Mouse (Mus musculus) MEL (cell line): ENCODE results near the gene Kcng4. TPM values are rescaled to one million over a fixed set of nuclear protein-coding genes. Genes with fewer than 3 reads are reported as not detected.

Experiments used
- DNase-seq: peaks from one replicate; pipeline ENCODE4 v3.0.0; 2011; ENCODE audit warnings: low read depth, low spot score
- H3K27ac ChIP-seq: 2 replicates; pipeline ENCODE4 v1.5.1; 2012; ENCODE audit warnings: low read depth, mild to moderate bottlenecking, control low read depth, low read length, moderate library complexity; ENCODE audit not compliant: control insufficient read depth
- H3K27me3 ChIP-seq, 2 experiments: fragments of 150-350 bp in 1 of 2; sonication (generic) in 1 of 2; 2 replicates each; pipeline ENCODE4 v1.6.1; 2012; ENCODE audit warnings: low read length in 2 of 2, mild to moderate bottlenecking in 2 of 2, improper control_type of control experiment in 1 of 2, moderate library complexity in 1 of 2; ENCODE audit not compliant: insufficient read depth in 2 of 2, control insufficient read depth in 1 of 2
- H3K36me3 ChIP-seq, 2 experiments: 2 replicates each; pipeline ENCODE4 v1.6.1; 2012 to 2014; ENCODE audit warnings: low read length in 2 of 2, improper control_type of control experiment in 1 of 2, inconsistent platforms in 1 of 2, mild to moderate bottlenecking in 1 of 2; ENCODE audit not compliant: insufficient read depth in 2 of 2, control insufficient read depth in 1 of 2
- H3K4me1 ChIP-seq, 2 experiments: fragments of 150-350 bp in 1 of 2; sonication (generic) in 1 of 2; 2 replicates each; pipeline ENCODE4 v1.6.1; 2012; ENCODE audit warnings: low read length in 2 of 2, improper control_type of control experiment in 1 of 2, mild to moderate bottlenecking in 1 of 2; ENCODE audit not compliant: insufficient read depth in 2 of 2, control insufficient read depth in 1 of 2
- H3K4me3 ChIP-seq, 2 experiments: fragments of 150-350 bp in 1 of 2; sonication (generic) in 1 of 2; 2 replicates each; pipeline ENCODE4 v1.5.1; 2012; ENCODE audit warnings: low read depth in 2 of 2, low read length in 2 of 2, mild to moderate bottlenecking in 2 of 2, moderate library complexity in 2 of 2, control low read depth in 1 of 2, improper control_type of control experiment in 1 of 2; ENCODE audit not compliant: control insufficient read depth in 1 of 2, insufficient read depth in 1 of 2
- H3K79me2 ChIP-seq: 2 replicates; pipeline ENCODE4 v1.6.1; 2012; ENCODE audit warnings: mild to moderate bottlenecking, low read length, moderate library complexity; ENCODE audit not compliant: control insufficient read depth, poor library complexity, insufficient read depth
- H3K9ac ChIP-seq: 2 replicates; pipeline ENCODE4 v1.6.1; 2012; ENCODE audit warnings: low read depth, mild to moderate bottlenecking, control low read depth, low read length, moderate library complexity; ENCODE audit not compliant: control insufficient read depth, poor library complexity, severe bottlenecking
- H3K9me3 ChIP-seq: fragments of 150-350 bp; sonication (generic); replicated peaks from 2 replicates; pipeline ENCODE4 v1.6.1; 2012; ENCODE audit warnings: mild to moderate bottlenecking, low read length, improper control_type of control experiment, moderate library complexity; ENCODE audit not compliant: insufficient read depth
- CHD1 ChIP-seq: IDR thresholded peaks from 2 replicates; pipeline ENCODE4 v1.6.1; 2012; ENCODE audit warnings: low read depth, mild to moderate bottlenecking, inconsistent platforms, low read length, improper control_type of control experiment
- CHD2 ChIP-seq: IDR thresholded peaks from 2 replicates; pipeline ENCODE4 v1.6.1; 2011; ENCODE audit warnings: low read length, improper control_type of control experiment
- CTCF ChIP-seq, 3 experiments: IDR thresholded peaks in 2 of 3; conservative IDR thresholded peaks in 1 of 3; 2 replicates each; pipeline ENCODE4 v1.5.1; 2011 to 2012; ENCODE audit warnings: low read length in 3 of 3, low read depth in 2 of 3, mild to moderate bottlenecking in 2 of 3, improper control_type of control experiment in 1 of 3, inconsistent platforms in 1 of 3, mixed read lengths in 1 of 3, moderate library complexity in 1 of 3; ENCODE audit not compliant: control insufficient read depth in 1 of 3, insufficient read depth in 1 of 3, poor library complexity in 1 of 3, severe bottlenecking in 1 of 3
- E2F4 ChIP-seq: IDR thresholded peaks from 2 replicates; pipeline ENCODE4 v1.6.1; 2011; ENCODE audit warnings: low read depth, low read length, improper control_type of control experiment, borderline replicate concordance
- ELF1 ChIP-seq: IDR thresholded peaks from 2 replicates; pipeline ENCODE4 v1.6.1; 2014; ENCODE audit warnings: low read depth, mild to moderate bottlenecking, inconsistent platforms, low read length, improper control_type of control experiment, moderate library complexity
- EP300 ChIP-seq, 2 experiments: IDR thresholded peaks; 2 replicates each; pipeline ENCODE4 v1.6.1; 2011; ENCODE audit warnings: improper control_type of control experiment in 2 of 2, low read length in 2 of 2, low read depth in 1 of 2, mild to moderate bottlenecking in 1 of 2
- ETS1 ChIP-seq: IDR thresholded peaks from 2 replicates; pipeline ENCODE4 v1.6.1; 2012; ENCODE audit warnings: low read depth, mild to moderate bottlenecking, inconsistent platforms, low read length, improper control_type of control experiment, moderate library complexity
- MAFK ChIP-seq: IDR thresholded peaks from 2 replicates; pipeline ENCODE4 v1.6.1; 2011; ENCODE audit warnings: low read depth, mild to moderate bottlenecking, low read length, improper control_type of control experiment, borderline replicate concordance
- MAZ ChIP-seq: IDR thresholded peaks from 2 replicates; pipeline ENCODE4 v1.6.1; 2012; ENCODE audit warnings: low read depth, mild to moderate bottlenecking, inconsistent platforms, low read length, improper control_type of control experiment
- MEF2A ChIP-seq: IDR thresholded peaks from 2 replicates; pipeline ENCODE4 v1.6.1; 2014; ENCODE audit warnings: low read depth, mild to moderate bottlenecking, inconsistent platforms, low read length, improper control_type of control experiment; ENCODE audit not compliant: poor library complexity, insufficient replicate concordance, severe bottlenecking; ENCODE audit errors: extremely low read depth
- MYC ChIP-seq: IDR thresholded peaks from 2 replicates; pipeline ENCODE4 v1.6.1; 2011; ENCODE audit warnings: low read depth, mild to moderate bottlenecking, low read length, improper control_type of control experiment, moderate library complexity
- NELFE ChIP-seq: IDR thresholded peaks from 2 replicates; pipeline ENCODE4 v1.6.1; 2011; ENCODE audit warnings: low read depth, low read length, improper control_type of control experiment
- POLR2AphosphoS2 ChIP-seq: IDR thresholded peaks from 2 replicates; pipeline ENCODE4 v1.6.1; 2011; ENCODE audit warnings: low read length, improper control_type of control experiment
- POLR2AphosphoS5 ChIP-seq: IDR thresholded peaks from 2 replicates; pipeline ENCODE4 v1.6.1; 2012; ENCODE audit warnings: low read depth, borderline replicate concordance, mild to moderate bottlenecking, inconsistent platforms, low read length, moderate library complexity, mixed read lengths
- RAD21 ChIP-seq: IDR thresholded peaks from 2 replicates; pipeline ENCODE4 v1.6.1; 2011; ENCODE audit warnings: mild to moderate bottlenecking, low read depth, low read length, improper control_type of control experiment
- SIN3A ChIP-seq: IDR thresholded peaks from 2 replicates; pipeline ENCODE4 v1.6.1; 2012; ENCODE audit warnings: low read length, improper control_type of control experiment, inconsistent platforms
- SMC3 ChIP-seq: IDR thresholded peaks from 2 replicates; pipeline ENCODE4 v1.6.1; 2011; ENCODE audit warnings: low read depth, low read length, improper control_type of control experiment
- TAL1 ChIP-seq: IDR thresholded peaks from 2 replicates; pipeline ENCODE4 v1.6.1; 2012; ENCODE audit warnings: mild to moderate bottlenecking, inconsistent platforms, low read length, moderate library complexity, mixed read lengths
- TBP ChIP-seq: IDR thresholded peaks from 2 replicates; pipeline ENCODE4 v1.8.0; 2011; ENCODE audit warnings: low read depth, low read length, improper control_type of control experiment
- USF1 ChIP-seq: IDR thresholded peaks from 2 replicates; pipeline ENCODE4 v1.6.1; 2014; ENCODE audit warnings: low read depth, mild to moderate bottlenecking, inconsistent platforms, low read length, improper control_type of control experiment, moderate library complexity
- USF2 ChIP-seq, 2 experiments: IDR thresholded peaks; 2 replicates each; pipeline ENCODE4 v1.6.1; 2011 to 2012; ENCODE audit warnings: improper control_type of control experiment in 2 of 2, low read length in 2 of 2, borderline replicate concordance in 1 of 2, inconsistent platforms in 1 of 2, low read depth in 1 of 2, mild to moderate bottlenecking in 1 of 2; ENCODE audit not compliant: insufficient read depth in 1 of 2
- ZC3H11A ChIP-seq: IDR thresholded peaks from 2 replicates; pipeline ENCODE4 v1.6.1; 2012; ENCODE audit warnings: low read depth, mild to moderate bottlenecking, inconsistent platforms, low read length, improper control_type of control experiment
- ZKSCAN1 ChIP-seq: IDR thresholded peaks from 2 replicates; pipeline ENCODE4 v1.6.1; 2012; ENCODE audit warnings: low read depth, mild to moderate bottlenecking, inconsistent platforms, low read length, improper control_type of control experiment, moderate library complexity
- ZMIZ1 ChIP-seq: IDR thresholded peaks from 2 replicates; pipeline ENCODE4 v1.6.1; 2012; ENCODE audit warnings: low read depth, mild to moderate bottlenecking, inconsistent platforms, low read length, improper control_type of control experiment, moderate library complexity
- ZNF384 ChIP-seq: IDR thresholded peaks from 2 replicates; pipeline ENCODE4 v1.6.1; 2012; ENCODE audit warnings: low read depth, mild to moderate bottlenecking, inconsistent platforms, low read length, improper control_type of control experiment
- polyA plus RNA-seq, 2 experiments: library from polyadenylated mRNA; stranded (reverse) in 1 of 2; unstranded in 1 of 2; fragments of >175 nt in 1 of 2; fragments of >200 nt in 1 of 2; gene quantifications; 2 replicates each; pipeline versions ENCODE4 v1.2.1 to v1.2.4; 2012; ENCODE audit warnings: low replicate concordance in 2 of 2, low read depth in 1 of 2; ENCODE audit not compliant: insufficient read length in 2 of 2, insufficient read depth in 1 of 2, missing spikeins in 1 of 2
- total RNA-seq: library from RNA; depleted of rRNA; stranded (reverse); fragments of 300-350 nt; gene quantifications from 2 replicates; pipeline ENCODE4 v1.2.3, GENCODE M21; 2012

Kcng4 gene
- total and polyA plus RNA-seq, 3 experiments = not detected

GRCm38 (mm10) chr8:119670419-119671091 is 35.1 kb upstream of the Kcng4 start:
- no peaks in the 10 kb centered on the region for H3K79me2 ChIP-seq
- H3K9ac ChIP-seq = no peak overlapping the region
- H3K36me3 ChIP-seq = no peaks in the 10 kb centered on the region
- no peaks in the 10 kb centered on the region for H3K4me1 ChIP-seq
- TF ChIP-seq CHD1 (no peak), POLR2AphosphoS5 (no peak), ETS1 (peak; percentile 49; the same call in 1 of the 2 replicates)
- H3K4me3 ChIP-seq = no peak overlapping the region
- H3K27me3 ChIP-seq = peaks cover 0 to 5% of the 10 kb centered on the region in 2 experiments
- no peak overlapping the region for H3K27ac ChIP-seq
- peak; percentile 26 for DNase-seq
- no peaks in the 10 kb centered on the region for H3K9me3 ChIP-seq

GRCm38 (mm10) chr8:119669284-119669683 is 33.8 kb upstream of the Kcng4 start:
- Histone ChIP-seq H3K9me3 (no peaks in the 10 kb centered on the region), H3K36me3 (no peaks in the 10 kb centered on the region), H3K4me3 (no peak overlapping the region), H3K9ac (no peak overlapping the region), H3K27me3 (peaks cover 0 to 11% of the 10 kb centered on the region in 2 experiments), H3K4me1 (no peaks in the 10 kb centered on the region), H3K27ac (no peak overlapping the region), H3K79me2 (no peaks in the 10 kb centered on the region)
- peak; percentile 68 to 81 (median 74) for TF ChIP-seq CTCF (IDR thresholded peaks at IDR 0.05 in 2 of 3, conservative IDR thresholded peaks at IDR 0.05 in 1 of 3; ENCODE audit: control insufficient read depth in 1 of 3, insufficient read depth in 1 of 3, low read depth in 2 of 3, low read length in 3 of 3, poor library complexity in 1 of 3, severe bottlenecking in 1 of 3)
- TF ChIP-seq ELF1 = no peak
- TF ChIP-seq MEF2A = no peak
- TF ChIP-seq CHD2 = no peak
- TF ChIP-seq MAZ = no peak
- TF ChIP-seq SMC3 = 0 out of 2 replicates have a peak, but pooled peaks have one; percentile 12
- 0 out of 2 replicates have a peak, but pooled peaks have one; percentile 37 for TF ChIP-seq USF1
- DNase-seq = peak; percentile 39

GRCm38 (mm10) chr8:119668447-119668846 is 33.0 kb upstream of the Kcng4 start:
- no peak for DNase-seq
- TF ChIP-seq MYC = no peak
- no peak for TF ChIP-seq SIN3A
- TF ChIP-seq ZMIZ1 = no peak
- TF ChIP-seq RAD21 = no peak
- no peak for TF ChIP-seq MEF2A
- TF ChIP-seq TAL1 = no peak
- TF ChIP-seq POLR2AphosphoS2 = no peak
- TF ChIP-seq TBP = no peak
- TF ChIP-seq E2F4 = no peak
- no peak for TF ChIP-seq MAFK
- no peak for TF ChIP-seq CHD1
- TF ChIP-seq EP300 (IDR thresholded peaks at IDR 0.05; ENCODE audit: low read depth in 1 of 2, low read length in 2 of 2) = no peak
- TF ChIP-seq USF1 = no peak
- TF ChIP-seq ZNF384 = no peak
- no peak for TF ChIP-seq ELF1
- TF ChIP-seq ZKSCAN1 = no peak
- TF ChIP-seq NELFE = no peak
- TF ChIP-seq USF2 (IDR thresholded peaks at IDR 0.05; ENCODE audit: borderline replicate concordance in 1 of 2, insufficient read depth in 1 of 2, low read depth in 1 of 2, low read length in 2 of 2) = no peak
- no peak for TF ChIP-seq ZC3H11A
- H3K9me3 ChIP-seq = no peaks in the 10 kb centered on the region
- H3K36me3 ChIP-seq = no peaks in the 10 kb centered on the region
- H3K27ac ChIP-seq = no peak overlapping the region
- no peak overlapping the region for H3K9ac ChIP-seq
- H3K79me2 ChIP-seq = no peaks in the 10 kb centered on the region
- H3K4me3 ChIP-seq = no peak overlapping the region
- peaks cover 3 to 11% of the 10 kb centered on the region in 2 experiments for H3K27me3 ChIP-seq
- H3K4me1 ChIP-seq = no peaks in the 10 kb centered on the region
